Mouse (Mus musculus): ENCODE data around the gene Brwd3. TPM values are rescaled to one million over a fixed set of nuclear protein-coding genes. Genes with fewer than 3 reads are reported as not detected.

The Brwd3 gene
- polyA plus RNA-seq, 1 experiment: 6.4 TPM

DNA sequence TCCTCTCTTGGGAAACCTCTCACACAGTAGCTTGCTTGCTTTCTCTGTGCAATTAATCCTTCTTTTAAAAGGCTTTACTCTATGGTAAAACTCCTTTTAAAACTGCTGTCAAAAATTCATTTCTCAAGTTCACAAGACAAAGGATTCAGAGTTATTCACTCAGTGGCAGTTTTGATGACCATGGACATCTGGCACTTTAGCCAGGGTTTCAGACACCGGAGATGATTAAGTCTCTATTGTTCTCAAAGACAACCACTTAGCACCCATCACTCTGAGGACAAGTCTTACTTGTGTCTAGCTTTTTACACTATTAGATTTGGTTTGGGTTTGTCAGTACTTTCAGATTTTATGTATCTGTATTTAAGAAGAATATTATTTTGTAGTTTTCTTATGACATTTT is 104.6 kb downstream of the Brwd3 start:
- no peak for TF ChIP-seq POLR2A (IDR thresholded peaks at IDR 0.05; ENCODE audit: borderline replicate concordance, extremely low read depth, insufficient read depth, insufficient read length, poor library complexity, severe bottlenecking)
- TF ChIP-seq CTCF (IDR thresholded peaks at IDR 0.05; ENCODE audit: borderline replicate concordance, extremely low read depth, insufficient read depth, insufficient read length): no peak
- no peak for DNase-seq (ENCODE audit: low read depth)

DNA sequence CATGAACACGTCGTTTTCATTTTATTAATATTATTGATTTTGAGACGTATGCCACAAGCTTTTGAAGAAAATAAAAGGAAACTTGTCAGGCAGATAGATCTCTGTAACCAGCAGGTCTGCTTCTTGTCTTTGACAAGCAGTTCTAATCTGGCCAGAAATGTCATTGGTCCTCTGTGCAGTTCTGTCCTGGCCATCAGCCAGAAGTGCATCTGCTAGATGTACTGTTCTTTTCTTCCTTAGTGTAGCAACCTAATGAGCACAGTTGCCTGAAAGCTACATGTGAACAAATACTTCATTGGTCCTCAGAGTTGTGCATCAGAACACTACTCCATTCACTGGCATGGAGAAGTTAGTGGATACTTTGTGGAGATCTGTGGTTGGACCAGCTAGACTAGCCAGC is 105.1 kb downstream of the Brwd3 start:
- TF ChIP-seq CTCF (IDR thresholded peaks at IDR 0.05; ENCODE audit: borderline replicate concordance, extremely low read depth, insufficient read depth, insufficient read length) (no peak), POLR2A (IDR thresholded peaks at IDR 0.05; ENCODE audit: borderline replicate concordance, extremely low read depth, insufficient read depth, insufficient read length, poor library complexity, severe bottlenecking) (no peak)
- DNase-seq (ENCODE audit: low read depth): peak; percentile 55

DNA sequence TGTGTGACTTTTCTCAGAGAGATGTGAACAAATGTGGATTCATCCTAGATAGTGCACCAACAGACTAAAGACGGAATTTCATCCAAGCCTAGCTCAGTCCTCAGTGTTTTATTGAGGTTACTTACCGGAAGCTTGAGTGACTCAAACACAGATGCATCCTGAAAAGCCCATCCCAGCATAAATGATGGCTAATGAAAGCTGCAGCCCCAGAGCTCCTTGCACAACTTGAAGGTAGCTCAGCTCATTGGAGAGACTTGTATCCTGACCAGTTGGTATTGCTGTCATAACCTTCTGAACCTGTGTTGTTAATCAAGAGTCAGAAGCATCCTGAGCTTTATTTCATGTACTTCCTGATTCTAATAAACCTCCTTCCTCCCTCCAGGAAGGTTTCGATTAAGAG is 105.8 kb downstream of the Brwd3 start:
- TF ChIP-seq CTCF (IDR thresholded peaks at IDR 0.05; ENCODE audit: borderline replicate concordance, extremely low read depth, insufficient read depth, insufficient read length) (no peak), POLR2A (IDR thresholded peaks at IDR 0.05; ENCODE audit: borderline replicate concordance, extremely low read depth, insufficient read depth, insufficient read length, poor library complexity, severe bottlenecking) (no peak)
- no peak for DNase-seq (ENCODE audit: low read depth)

DNA sequence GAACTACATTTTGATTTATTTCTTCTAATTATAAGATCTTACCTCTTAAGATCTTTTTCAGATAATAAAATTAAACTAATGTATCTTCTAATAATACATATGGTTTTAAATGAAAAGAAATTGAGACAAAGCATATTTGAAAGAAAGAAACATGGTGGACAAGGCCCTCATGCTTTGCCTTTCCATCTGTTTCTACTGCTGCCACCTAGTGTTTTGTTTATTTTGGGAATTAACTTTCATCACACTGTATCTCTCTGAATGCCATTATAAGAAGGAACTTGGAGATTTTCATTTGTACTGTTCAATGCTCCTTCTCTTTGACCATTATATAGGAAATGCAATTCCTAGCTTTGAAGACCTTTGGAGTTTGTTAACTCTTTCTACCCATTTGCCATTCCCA is 109.9 kb downstream of the Brwd3 start:
- DNase-seq (ENCODE audit: low read depth): no peak
- TF ChIP-seq CTCF (IDR thresholded peaks at IDR 0.05; ENCODE audit: borderline replicate concordance, extremely low read depth, insufficient read depth, insufficient read length) (no peak), POLR2A (IDR thresholded peaks at IDR 0.05; ENCODE audit: borderline replicate concordance, extremely low read depth, insufficient read depth, insufficient read length, poor library complexity, severe bottlenecking) (no peak)

DNA sequence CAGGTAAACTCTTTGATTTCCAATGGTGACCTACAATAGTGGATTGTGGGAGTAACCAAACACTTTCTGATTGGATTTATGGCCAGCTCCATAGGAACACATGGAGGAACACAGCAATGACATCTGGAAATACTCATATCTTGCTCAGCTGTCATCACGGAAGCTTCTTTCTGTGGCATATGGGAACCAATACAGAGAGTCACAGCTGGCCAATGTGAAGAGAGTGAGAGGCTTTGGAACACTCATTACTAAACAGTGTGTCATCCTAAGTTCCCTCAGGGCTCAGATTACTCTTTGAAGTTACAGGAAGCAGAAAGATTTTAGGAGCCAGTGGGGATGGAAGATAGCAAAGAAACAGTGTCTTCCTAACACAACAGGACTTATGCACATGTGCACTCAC is 111.7 kb downstream of the Brwd3 start:
- DNase-seq (ENCODE audit: low read depth): no peak
- TF ChIP-seq CTCF (IDR thresholded peaks at IDR 0.05; ENCODE audit: borderline replicate concordance, extremely low read depth, insufficient read depth, insufficient read length) (no peak), POLR2A (IDR thresholded peaks at IDR 0.05; ENCODE audit: borderline replicate concordance, extremely low read depth, insufficient read depth, insufficient read length, poor library complexity, severe bottlenecking) (no peak)

DNA sequence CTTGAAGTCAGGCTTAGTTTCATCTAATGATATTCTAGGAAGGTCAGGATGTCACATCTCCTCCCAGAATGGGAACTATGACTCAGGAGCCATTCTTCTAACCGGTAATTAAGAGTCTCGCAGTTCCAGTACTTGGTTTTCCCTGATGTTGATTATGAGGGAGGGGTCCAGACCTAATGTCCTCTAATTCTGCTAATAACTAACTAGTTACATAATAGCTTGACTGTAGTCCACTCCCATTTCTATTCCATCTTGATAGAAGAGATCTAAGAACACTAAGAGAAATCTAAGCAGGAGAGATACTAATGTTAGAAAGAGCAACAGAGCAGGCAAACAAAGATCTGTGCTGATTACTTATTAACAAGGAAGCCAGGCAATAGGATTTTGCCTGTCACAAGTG is 129.9 kb downstream of the Brwd3 start:
- DNase-seq (ENCODE audit: low read depth): no peak
- no peak for TF ChIP-seq POLR2A (IDR thresholded peaks at IDR 0.05; ENCODE audit: borderline replicate concordance, extremely low read depth, insufficient read depth, insufficient read length, poor library complexity, severe bottlenecking)
- TF ChIP-seq CTCF (IDR thresholded peaks at IDR 0.05; ENCODE audit: borderline replicate concordance, extremely low read depth, insufficient read depth, insufficient read length): no peak

Other genes starting within 250 kb of the Brwd3 start
- not detected in 2 replicates for gene Gm379, start 169.5 kb downstream of the Brwd3 start, polyA plus RNA-seq (2012; rRNA removed)
- gene Hmgn5, start 179.0 kb upstream of the Brwd3 start, polyA plus RNA-seq (2012; rRNA removed): 6.0 and 10.3 TPM in 2 replicates